Mouse (Mus musculus) lung, embryonic 16.5 days (tissue): ENCODE data around the gene Gm14597. TPM values are rescaled to one million over a fixed set of nuclear protein-coding genes. Genes with fewer than 3 reads are reported as not detected.
A peak's percentile ranks its signal among the peaks of the same experiment; 100 is the strongest.
"Not testable (repeated sequence)": the region's sequence is repeated elsewhere in the genome, so short reads cannot be mapped to it uniquely, and the experiment has no call there.

Source experiments
- ATAC-seq: fragments of 200-750 bp; cut with Nextera tagmentation; 2 replicates; pipeline ENCODE4 v1.8.0; 2017; ENCODE audit warnings: low read depth, mild to moderate bottlenecking, moderate library complexity
- H3K27ac ChIP-seq: fragments of 300-500 bp; sonication (generic); 2 replicates; pipeline ENCODE4 v1.5.1; 2014; ENCODE audit warnings: mild to moderate bottlenecking, control low read depth, low read length
- H3K27me3 ChIP-seq: fragments of 300-500 bp; sonication (generic); 2 replicates; pipeline ENCODE4 v1.6.1; 2014; ENCODE audit warnings: low read depth, low read length, mixed read lengths; ENCODE audit not compliant: control insufficient read depth, insufficient read depth
- H3K36me3 ChIP-seq: fragments of 300-500 bp; sonication (generic); 2 replicates; pipeline ENCODE4 v1.6.1; 2014; ENCODE audit warnings: low read length; ENCODE audit not compliant: control insufficient read depth, insufficient read depth
- H3K4me1 ChIP-seq: fragments of 300-500 bp; sonication (generic); replicated peaks from 2 replicates; pipeline ENCODE4 v1.6.1; 2014; ENCODE audit warnings: low read length, mixed read lengths; ENCODE audit not compliant: control insufficient read depth, insufficient read depth
- H3K4me2 ChIP-seq: fragments of 300-500 bp; sonication (generic); 2 replicates; pipeline ENCODE4 v1.6.1; 2014; ENCODE audit warnings: low read depth, low read length, control low read depth
- H3K4me3 ChIP-seq: fragments of 300-500 bp; sonication (generic); 2 replicates; pipeline ENCODE4 v1.5.1; 2014; ENCODE audit warnings: mild to moderate bottlenecking, low read length, control low read depth
- H3K9ac ChIP-seq: fragments of 300-500 bp; sonication (generic); 2 replicates; pipeline ENCODE4 v1.6.1; 2014; ENCODE audit warnings: low read length, control low read depth
- H3K9me3 ChIP-seq: fragments of 300-500 bp; sonication (generic); 2 replicates; pipeline ENCODE4 v1.6.1; 2016; ENCODE audit warnings: low read length; ENCODE audit not compliant: control insufficient read depth
- WGBS: fragments of 180-500 bp; shearing (Covaris S2); extraction: QIAGEN DNeasy Blood & Tissue Kit; methylation state at CpG from one replicate; pipeline ENCODE4 v1.1.7; 2014; 5-methylcytosine and 5-hydroxymethylcytosine counted together
- polyA plus RNA-seq: library from polyadenylated mRNA; unstranded; fragments of >200 nt; fragmentation: Nextera tagmentation; extraction: Ambion mirVana; gene quantifications from 2 replicates; pipeline ENCODE4 v1.2.1, GENCODE M21; 2015

The Gm14597 gene
- polyA plus RNA-seq = not detected in 2 replicates

GRCm38 (mm10) chrX:53608879-53609278 lies at the start of gene Gm14597:
Gene Gm14597 (minus strand): TSS chrX:53608979.
- WGBS = 85% methylated on average over 1 of the region's 4 CpGs
- not testable (repeated sequence) for H3K27me3 ChIP-seq, H3K4me1 ChIP-seq, H3K9me3 ChIP-seq, H3K27ac ChIP-seq, ATAC-seq, H3K36me3 ChIP-seq
- Histone ChIP-seq H3K9ac (peak within 1 kb of the TSS; percentile 71), H3K4me2 (peak within 1 kb of the TSS; percentile 49), H3K4me3 (peak within 1 kb of the TSS; percentile 48)

GRCm38 (mm10) chrX:53652917-53653316 lies 44.1 kb upstream of the Gm14597 start:
- not testable (repeated sequence) for H3K27ac ChIP-seq, ATAC-seq, H3K4me3 ChIP-seq, H3K36me3 ChIP-seq, H3K4me1 ChIP-seq, H3K9ac ChIP-seq, H3K27me3 ChIP-seq, H3K4me2 ChIP-seq, H3K9me3 ChIP-seq
- WGBS = 54% methylated on average over 4 of the region's 4 CpGs

DNA sequence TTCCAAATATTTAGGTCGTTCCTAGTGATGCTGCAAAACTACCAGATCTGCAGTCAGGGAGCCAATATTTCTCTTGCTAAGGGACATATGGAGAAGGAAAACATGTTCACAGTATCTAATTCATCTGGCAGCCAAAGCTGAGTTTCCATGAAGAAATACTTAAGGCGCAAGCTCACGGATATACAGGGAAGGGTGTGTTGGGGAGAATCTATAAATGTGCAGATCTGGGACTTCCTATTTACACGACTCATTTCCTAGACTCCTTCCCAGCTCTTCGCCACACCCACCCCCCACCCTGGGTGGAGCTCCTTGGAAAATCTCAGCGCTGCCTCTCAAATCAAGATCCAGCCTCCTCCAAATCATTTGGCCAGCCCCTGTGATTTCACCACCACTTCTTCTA lies 37.1 kb upstream of the Gm14597 start:
- Histone ChIP-seq H3K4me3 (no peak overlapping the region), H3K9ac (no peak overlapping the region), H3K27ac (no peak overlapping the region), H3K4me2 (no peak overlapping the region), H3K27me3 (no peaks in the 10 kb centered on the region), H3K4me1 (no peaks in the 10 kb centered on the region), H3K9me3 (no peaks in the 10 kb centered on the region), H3K36me3 (no peaks in the 10 kb centered on the region)
- WGBS = 67% methylated on average over 6 of the region's 6 CpGs
- no peak for ATAC-seq

DNA sequence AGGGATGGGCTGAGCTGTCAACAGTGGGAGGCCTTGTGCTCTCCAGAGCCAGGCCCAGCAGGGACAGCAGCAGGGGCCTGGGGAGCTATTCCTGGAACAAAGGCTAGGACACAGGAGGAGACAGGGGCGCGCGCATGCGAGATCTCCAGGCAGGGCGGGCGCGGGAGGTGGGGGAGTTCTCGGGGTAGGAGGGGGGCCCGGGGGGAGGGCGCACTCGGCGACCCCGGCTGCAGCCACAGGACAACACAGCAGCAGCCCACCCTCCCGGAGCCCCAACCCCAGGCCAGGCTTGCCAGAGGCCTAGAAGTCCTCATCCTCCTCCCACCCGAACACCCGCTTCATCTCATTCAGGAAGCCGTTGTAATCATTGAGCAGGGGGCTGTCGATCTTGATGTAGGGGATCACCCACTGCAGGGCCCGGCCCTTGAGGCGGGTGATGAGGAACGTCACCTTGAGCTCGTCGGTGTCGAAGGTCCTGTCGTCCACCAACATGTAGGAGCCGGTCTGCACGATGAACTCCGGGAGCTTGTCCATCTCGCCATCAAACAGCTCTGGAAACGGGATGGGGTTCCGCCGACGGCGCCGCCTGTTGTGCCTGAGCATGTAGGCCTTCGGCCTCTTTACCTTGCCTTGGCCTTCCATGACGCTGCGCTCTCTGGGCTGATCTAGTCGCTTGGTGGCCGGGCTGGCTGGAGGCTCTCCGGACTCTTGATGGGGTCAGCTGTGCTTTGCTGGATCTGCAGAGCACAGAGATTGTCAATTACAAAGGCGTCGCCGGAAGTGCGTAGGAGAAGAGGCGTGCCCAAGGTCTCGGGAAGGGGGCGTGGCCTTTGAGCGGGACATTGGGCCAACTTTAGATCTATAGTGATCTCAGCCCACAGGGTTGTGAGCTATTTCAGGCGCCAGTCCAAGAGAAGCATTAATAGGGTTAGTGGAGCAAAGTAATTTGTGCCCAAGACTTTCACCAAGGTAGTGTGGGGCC lies 34.5 kb upstream of the Gm14597 start, which contains the start of gene Rtl8a:
Gene Rtl8a, minus strand, starts transcription at position 703 of the 982 bp plus-strand sequence.
- 11% methylated on average over 11 of the region's 50 CpGs for WGBS
- H3K4me1 ChIP-seq, H3K27me3 ChIP-seq, H3K36me3 ChIP-seq, H3K9me3 ChIP-seq, H3K9ac ChIP-seq: not testable (repeated sequence)
- Histone ChIP-seq H3K4me3 (peak within 1 kb of the TSS; percentile 45), H3K27ac (peak within 1 kb of the TSS; percentile 48), H3K4me2 (peak within 1 kb of the TSS; percentile 42)
- ATAC-seq = peak; percentile 94

GRCm38 (mm10) chrX:53642604-53642979 lies 33.8 kb upstream of the Gm14597 start:
- H3K4me3 ChIP-seq = peak overlapping the region; percentile 20; the same call in 1 of the 2 replicates
- H3K27me3 ChIP-seq, H3K4me1 ChIP-seq, H3K27ac ChIP-seq, H3K9me3 ChIP-seq, H3K9ac ChIP-seq, ATAC-seq, H3K4me2 ChIP-seq, H3K36me3 ChIP-seq: not testable (repeated sequence)
- 41% methylated on average over 2 of the region's 4 CpGs for WGBS

DNA sequence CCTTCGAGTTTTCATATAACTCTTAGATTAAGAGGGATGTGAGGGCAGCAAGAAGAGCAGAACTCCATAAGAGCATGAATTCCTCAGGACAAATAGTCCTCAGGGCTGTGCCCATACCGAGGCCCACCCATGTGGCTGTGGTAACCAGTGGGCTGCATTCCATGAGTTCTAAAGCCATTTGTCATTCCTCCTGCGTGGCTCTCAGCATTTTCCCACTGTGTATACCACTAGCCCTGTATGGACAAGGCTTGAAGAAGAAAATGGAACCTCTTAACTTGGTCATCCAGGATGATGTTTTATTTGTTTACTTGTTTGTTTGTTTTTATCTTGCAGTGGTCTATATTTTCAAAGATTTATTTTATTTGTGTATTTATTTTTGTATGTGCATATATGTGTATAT lies 29.3 kb upstream of the Gm14597 start:
- not testable (repeated sequence) for H3K36me3 ChIP-seq, H3K4me1 ChIP-seq, H3K27me3 ChIP-seq, H3K9me3 ChIP-seq, H3K9ac ChIP-seq, ATAC-seq, H3K4me3 ChIP-seq, H3K27ac ChIP-seq, H3K4me2 ChIP-seq
- 50% methylated on average over 3 of the region's 3 CpGs for WGBS

DNA sequence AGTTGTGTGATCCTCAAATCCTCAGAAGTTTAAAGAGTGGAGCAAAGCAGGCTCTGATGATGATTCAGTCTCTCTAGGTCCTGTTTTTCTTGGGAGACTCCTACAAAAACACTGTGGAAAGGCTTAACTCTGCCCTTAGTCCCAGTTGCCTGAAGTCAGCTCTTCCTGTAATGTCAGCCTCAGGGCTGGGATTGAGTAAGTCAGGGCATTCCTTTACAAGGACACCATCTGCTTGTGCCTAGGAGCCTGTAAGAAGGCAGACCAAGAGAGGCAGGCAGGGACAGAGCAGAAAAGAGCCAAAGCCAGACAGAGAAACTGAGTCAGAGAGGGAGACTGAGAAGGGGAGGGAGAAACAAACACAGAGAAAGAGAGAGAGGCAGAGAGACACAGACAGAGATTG lies 2.6 kb upstream of the Gm14597 start:
- not testable (repeated sequence) for H3K27me3 ChIP-seq, H3K4me1 ChIP-seq, H3K9ac ChIP-seq, H3K4me2 ChIP-seq, H3K27ac ChIP-seq, H3K4me3 ChIP-seq, H3K9me3 ChIP-seq, H3K36me3 ChIP-seq, ATAC-seq

DNA sequence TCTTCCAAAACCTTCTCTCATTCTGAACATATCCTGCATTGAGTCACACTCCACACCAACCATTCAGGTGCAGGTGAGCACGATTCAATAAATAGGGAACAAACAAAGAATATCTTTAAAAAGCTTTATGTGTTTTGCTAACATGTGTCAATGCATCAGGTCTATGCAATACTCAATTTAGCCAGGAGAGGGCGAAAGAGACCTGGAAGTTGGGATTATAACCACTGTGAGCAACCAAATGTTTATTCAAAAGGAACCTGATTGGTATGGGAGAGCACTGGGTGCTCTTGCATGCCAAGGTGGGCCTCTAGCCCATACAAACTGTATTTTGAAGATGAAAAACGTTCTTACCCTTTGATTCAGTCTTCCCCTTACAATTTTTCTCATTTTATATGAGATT lies 1.8 kb upstream of the Gm14597 start:
- H3K4me1 ChIP-seq = no peaks in the 10 kb centered on the region
- H3K9ac ChIP-seq = no peak overlapping the region
- H3K4me3 ChIP-seq = no peak overlapping the region
- 1% methylated on average over 3 of the region's 3 CpGs for WGBS
- H3K27me3 ChIP-seq = no peaks in the 10 kb centered on the region
- no peaks in the 10 kb centered on the region for H3K36me3 ChIP-seq
- ATAC-seq = no peak
- H3K4me2 ChIP-seq = no peak overlapping the region
- no peaks in the 10 kb centered on the region for H3K9me3 ChIP-seq
- no peak overlapping the region for H3K27ac ChIP-seq

- WGBS = 29% methylated on average over 18 of the region's 18 CpGs
- Histone ChIP-seq H3K27me3 (no peaks in the 10 kb centered on the region), H3K36me3 (no peaks in the 10 kb centered on the region), H3K9me3 (no peaks in the 10 kb centered on the region), H3K9ac (peak overlapping the region; percentile 71), H3K27ac (no peak overlapping the region), H3K4me2 (peak overlapping the region; percentile 49), H3K4me1 (no peaks in the 10 kb centered on the region), H3K4me3 (peak overlapping the region; percentile 48)
- ATAC-seq = peak; percentile 43
These were observed 511 bp downstream of the Gm14597 start for GRCm38 (mm10) chrX:53608122-53608813.
